Mouse (Mus musculus): ENCODE data around the gene Mrtfb.
A peak's percentile ranks its signal among the peaks of the same experiment; 100 is the strongest.

- TF ChIP-seq CTCF (IDR thresholded peaks at IDR 0.05) (no peak), EP300 (IDR thresholded peaks at IDR 0.05) (peak; percentile 84)
Measured at GRCm38 (mm10) chr16:13232043-13232442, 24.2 kb upstream of the Mrtfb start.

All from lung, postnatal 0 days (tissue).